Mouse (Mus musculus) R1 (cell line): ENCODE measurements around the gene Tjp2.
"Not testable (repeated sequence)": the region's sequence is repeated elsewhere in the genome, so short reads cannot be mapped to it uniquely, and the experiment has no call there.

Source experiments
- DNase-seq: peaks from one replicate; pipeline ENCODE4 v3.0.0-alpha.2; 2018; ENCODE audit warnings: low read depth, low spot score

Gene Tjp2

GRCm38 (mm10) chr19:24224500-24225304 is at the start of gene Tjp2:
Gene Tjp2 (minus strand): TSS chr19:24225030.
- peak; percentile 98 for DNase-seq

- DNase-seq = no peak
These were observed 49.5 kb upstream of the Tjp2 start for GRCm38 (mm10) chr19:24274281-24274680.

DNA sequence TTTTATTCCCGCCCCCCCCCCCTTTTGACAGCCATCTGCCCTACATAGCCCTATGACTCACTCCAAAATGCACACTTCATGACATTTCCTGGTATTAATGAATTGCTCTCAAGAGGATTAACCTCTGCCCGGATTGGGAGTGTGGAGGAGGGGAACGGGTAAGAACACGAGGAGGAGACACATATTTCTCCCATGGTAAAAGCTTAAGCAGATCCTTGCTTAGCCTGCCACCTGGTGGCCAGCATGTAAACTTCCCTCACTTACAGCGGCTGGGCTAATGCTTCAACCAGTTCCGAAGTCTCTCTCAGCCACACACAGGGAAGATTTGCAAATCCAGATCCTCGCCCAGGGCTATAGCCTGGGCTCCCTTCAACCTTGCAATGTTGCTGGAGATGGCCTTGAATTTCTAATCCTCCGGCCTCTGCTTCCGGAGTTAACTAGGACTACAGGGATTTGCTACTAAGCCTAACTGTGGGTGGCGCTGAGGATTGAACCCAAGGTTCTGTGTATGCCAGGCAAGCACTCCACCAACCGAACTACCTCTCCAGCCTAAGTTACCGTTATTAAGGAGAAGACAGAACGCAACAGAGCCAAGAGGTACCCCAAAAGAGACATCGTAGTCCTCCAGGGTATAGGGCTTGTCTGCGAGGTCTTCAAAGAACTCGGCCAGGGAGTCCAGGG is 47.1 kb upstream of the Tjp2 start:
- DNase-seq = peak; percentile 92

GRCm38 (mm10) chr19:24271326-24271725 is 46.5 kb upstream of the Tjp2 start:
- peak; percentile 43 for DNase-seq

GRCm38 (mm10) chr19:24268531-24268930 is 43.7 kb upstream of the Tjp2 start:
- DNase-seq = no peak

DNA sequence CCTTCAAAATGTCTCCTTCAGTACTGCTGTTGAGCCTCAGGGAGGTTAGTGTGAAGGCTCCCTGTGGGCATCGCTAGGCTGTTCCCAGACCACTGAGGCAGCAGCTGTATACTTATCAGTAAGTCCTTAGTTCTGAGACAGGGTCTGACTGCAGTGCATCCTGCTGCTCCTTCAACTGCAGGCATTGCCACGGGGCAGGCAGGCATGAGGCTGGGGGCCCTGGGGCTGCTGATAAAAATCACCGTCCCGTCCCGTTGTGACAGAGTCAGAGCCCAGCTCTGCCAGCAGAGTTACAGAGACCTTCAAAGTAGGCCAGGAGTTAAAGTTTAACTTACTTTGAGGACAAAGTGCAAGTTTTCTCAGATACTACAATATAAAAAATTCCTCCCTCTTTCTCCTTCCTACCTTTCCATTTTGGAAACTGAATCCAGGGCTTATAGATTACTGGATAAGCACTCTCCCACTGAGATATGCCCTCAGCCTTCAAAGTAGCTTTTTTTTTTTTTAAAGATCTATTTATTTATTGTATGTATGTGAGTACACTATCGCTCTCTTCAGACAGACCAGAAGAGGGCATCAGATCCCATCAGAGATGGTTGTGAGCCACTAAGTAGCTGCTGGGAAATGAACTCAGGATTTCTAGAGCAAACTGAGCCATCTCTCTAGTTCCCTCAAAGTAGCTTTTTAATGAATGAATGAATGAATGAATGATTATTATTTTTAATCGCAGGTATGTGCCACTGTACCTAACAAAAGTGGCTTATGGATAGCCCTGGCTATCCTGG is 41.4 kb upstream of the Tjp2 start:
- no peak for DNase-seq

DNA sequence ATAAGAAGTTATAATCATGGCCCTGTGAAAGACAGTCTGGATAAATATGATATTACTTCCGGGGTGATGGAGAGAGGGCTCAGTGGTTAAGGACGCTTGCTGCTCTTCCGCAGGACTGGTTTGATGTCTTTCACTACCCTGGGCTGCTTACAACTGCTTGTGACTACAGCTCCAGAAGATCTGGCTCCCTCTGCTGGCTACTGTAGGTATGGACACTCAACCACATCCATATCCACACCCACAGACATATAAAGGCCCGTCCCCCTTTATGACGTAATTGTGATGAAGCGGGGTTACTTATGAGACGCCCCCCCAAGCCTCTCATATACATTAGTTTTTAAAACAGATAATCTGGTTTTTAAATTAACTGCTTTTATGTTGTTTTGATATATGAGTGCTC is 40.2 kb upstream of the Tjp2 start:
- peak; percentile 95 for DNase-seq

- DNase-seq = no peak
These were observed 37.9 kb upstream of the Tjp2 start for GRCm38 (mm10) chr19:24262736-24263135.

DNA sequence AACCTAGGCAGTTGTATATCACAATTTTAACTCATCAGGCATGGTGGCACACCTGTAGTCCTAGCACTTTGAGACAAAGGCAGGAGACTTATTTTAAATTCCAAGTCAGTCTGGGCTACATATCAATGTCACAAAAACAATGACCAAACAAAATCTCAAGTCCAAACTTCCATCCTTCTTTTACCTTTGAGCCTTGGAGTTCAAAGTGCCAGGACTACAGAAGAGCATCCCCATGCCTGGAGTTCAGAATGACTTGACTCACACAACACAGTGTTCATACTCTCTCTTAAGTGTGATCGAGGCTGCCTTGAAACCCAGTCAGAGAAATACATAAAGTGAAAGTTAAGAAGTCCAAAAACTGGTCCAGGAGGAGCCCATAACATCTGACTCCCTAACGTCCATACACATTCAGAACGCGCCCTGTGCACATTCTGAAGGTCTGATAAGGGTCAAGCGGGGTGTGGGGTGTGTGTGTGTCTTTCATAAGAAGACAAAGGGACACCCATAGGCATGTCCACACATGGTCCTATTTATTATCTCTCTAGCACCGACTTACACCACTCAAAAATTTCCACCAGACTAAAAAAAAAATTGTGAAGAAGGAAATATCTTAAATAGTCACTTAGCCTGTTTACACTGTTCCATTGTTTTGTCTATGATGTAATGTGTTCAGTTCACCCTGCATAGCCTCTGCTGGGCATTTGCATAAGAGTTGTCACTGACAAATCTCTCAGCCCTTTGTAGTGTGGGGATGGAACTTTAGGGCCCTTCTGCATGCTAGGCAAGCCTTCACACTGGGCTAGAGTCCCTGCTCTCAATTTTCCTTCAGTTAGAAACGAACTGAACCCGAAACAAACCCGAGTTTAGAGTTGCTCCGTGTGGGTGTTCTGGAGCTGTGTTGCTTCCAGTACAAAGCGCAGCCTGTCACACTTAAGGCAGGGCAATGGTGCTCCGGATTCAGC is 34.8 kb upstream of the Tjp2 start:
- DNase-seq = no peak

GRCm38 (mm10) chr19:24258368-24258767 is 33.5 kb upstream of the Tjp2 start:
- no peak for DNase-seq

GRCm38 (mm10) chr19:24257962-24258361 is 33.1 kb upstream of the Tjp2 start:
- DNase-seq = no peak

GRCm38 (mm10) chr19:24253657-24254260 is 28.9 kb upstream of the Tjp2 start:
- peak; percentile 60 for DNase-seq

DNA sequence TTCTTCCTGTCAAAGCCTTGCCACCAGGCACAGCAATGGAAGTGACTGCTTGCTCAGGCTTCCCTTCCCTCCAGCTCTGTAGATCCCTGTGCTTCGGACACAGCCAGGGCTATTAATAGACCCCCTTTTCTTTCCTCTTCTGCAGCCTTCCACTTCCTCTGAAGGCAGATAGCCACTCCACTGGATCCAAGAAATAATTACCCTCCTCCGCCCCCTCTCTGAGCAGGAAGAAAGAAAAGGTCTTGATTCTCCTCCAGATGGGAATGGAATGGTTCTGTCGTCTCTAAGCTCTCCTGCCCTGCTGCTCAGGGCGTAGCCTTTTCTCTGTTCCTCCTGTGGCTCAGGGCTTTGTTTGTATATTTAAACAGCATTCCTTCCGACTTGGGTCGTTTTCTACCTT is 27.0 kb upstream of the Tjp2 start:
- DNase-seq = peak; percentile 86

- DNase-seq = no peak
These were observed 18.5 kb upstream of the Tjp2 start for GRCm38 (mm10) chr19:24243340-24243739.

GRCm38 (mm10) chr19:24241799-24242546 is 17.1 kb upstream of the Tjp2 start:
- peak; percentile 78 for DNase-seq

- no peak for DNase-seq
These were observed 16.4 kb upstream of the Tjp2 start for GRCm38 (mm10) chr19:24241271-24241670.

DNA sequence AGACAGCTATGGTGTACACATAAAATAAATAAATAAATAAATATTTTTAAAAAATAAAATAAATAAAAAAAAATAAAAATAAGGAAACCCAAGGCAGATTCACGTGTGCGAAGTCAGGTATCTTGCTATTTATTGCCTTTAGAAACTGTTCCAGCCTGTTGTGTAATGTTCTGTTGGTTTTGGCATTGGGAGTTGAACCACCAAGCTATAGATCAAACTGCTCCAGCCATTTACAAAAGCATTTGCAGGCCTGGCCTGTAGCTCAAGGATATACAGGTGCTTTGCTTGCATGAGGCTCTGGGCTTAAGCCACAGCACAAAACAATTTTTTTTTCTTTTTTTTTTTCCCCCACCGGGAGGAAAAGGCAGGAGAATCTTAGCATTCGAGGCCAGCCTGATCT is 13.2 kb upstream of the Tjp2 start:
- DNase-seq = no peak

GRCm38 (mm10) chr19:24232356-24232755 is 7.5 kb upstream of the Tjp2 start:
- DNase-seq = not testable (repeated sequence)

DNA sequence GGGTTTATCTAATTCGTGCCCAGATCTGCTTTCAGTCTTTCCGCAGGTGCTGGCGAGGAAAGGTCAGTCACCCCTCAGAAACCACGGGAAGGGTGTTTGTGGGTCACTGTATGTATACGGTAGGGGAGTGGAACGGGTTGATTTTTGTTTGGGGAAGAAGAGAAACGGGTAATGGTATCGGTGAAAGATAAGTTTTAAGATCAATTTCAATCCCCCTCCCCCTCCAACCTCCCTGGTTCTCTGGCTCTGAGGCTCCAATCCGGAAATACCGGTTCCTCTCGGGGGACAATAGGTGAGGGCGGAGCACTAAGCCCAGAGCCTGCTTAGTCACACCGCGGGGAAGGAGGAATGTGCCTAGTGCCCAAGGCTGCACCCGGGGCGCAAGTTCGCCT is 471 bp upstream of the Tjp2 start:
- peak; percentile 99 for DNase-seq

DNA sequence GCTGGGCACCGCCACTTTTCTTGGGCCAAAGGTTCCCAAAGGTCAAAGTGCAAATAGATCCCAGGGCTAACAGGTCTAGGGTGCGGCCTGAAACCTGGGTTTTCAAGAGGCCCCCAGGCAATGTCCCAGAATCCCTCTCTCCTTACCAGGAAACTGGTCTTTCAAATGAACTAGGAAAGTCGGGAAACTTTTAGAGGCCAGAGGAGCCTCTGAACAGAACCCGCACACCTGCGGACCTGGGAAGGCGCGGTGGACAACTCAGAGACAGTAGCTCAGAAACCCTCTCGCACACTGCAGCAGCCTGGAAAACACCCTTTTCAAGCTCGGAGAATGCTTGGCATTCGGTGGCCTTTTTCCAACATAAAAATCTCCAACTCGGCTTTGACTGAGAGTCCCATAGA is 979 bp downstream of the Tjp2 start:
- DNase-seq = peak; percentile 96
